Mouse (Mus musculus): ENCODE measurements around the gene Kif2a. TPM values are rescaled to one million over a fixed set of nuclear protein-coding genes. Genes with fewer than 3 reads are reported as not detected.
"Not testable (repeated sequence)": the region's sequence is repeated elsewhere in the genome, so short reads cannot be mapped to it uniquely, and the experiment has no call there.

Kif2a gene
- polyA plus RNA-seq, 1 experiment from 2014 or later: 25.4 TPM

- Histone ChIP-seq H3K27ac (replicated peaks; ENCODE audit: low read depth, low read length) (no peak overlapping the region), H3K9ac (ENCODE audit: low read length) (no peak overlapping the region), H3K4me2 (ENCODE audit: low read depth, severe bottlenecking) (no peak overlapping the region), H3K36me3 (ENCODE audit: control insufficient read depth, insufficient read depth, low read length) (no peaks in the 10 kb centered on the region), H3K27me3 (ENCODE audit: control insufficient read depth, insufficient read depth, low read length) (no peaks in the 10 kb centered on the region), H3K4me3 (ENCODE audit: low read depth, low read length) (no peak overlapping the region), H3K9me3 (ENCODE audit: control insufficient read depth, low read length) (no peaks in the 10 kb centered on the region), H3K4me1 (ENCODE audit: control insufficient read depth, insufficient read depth, low read length) (no peaks in the 10 kb centered on the region)
- 92% methylated on average over 4 of the region's 4 CpGs for WGBS
- ATAC-seq (ENCODE audit: insufficient number of reproducible peaks, low FRiP score, low TSS enrichment, low read depth) (no peak), DNase-seq (ENCODE audit: low spot score) (no peak)
These were observed 13.8 kb downstream of the Kif2a start for GRCm38 (mm10) chr13:107008174-107008573.

DNA sequence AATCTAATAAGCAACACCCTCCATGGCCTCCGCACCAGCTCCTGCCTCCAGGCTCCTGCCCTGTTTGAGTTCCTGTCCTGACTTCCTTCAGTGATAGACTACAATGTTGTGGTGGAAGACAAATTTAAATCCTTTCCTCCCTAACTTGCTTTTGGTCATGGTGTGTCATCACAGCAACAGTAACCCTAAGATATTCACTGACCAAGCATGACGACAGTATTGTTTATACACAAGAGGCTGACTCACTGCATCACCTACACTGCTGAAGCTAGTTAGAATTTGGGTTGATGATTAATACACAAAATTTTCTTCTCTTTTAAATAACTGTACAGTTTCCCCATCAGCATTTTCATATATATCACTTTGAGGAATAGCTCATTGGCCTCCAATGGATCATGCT lies 18.7 kb downstream of the Kif2a start:
- Histone ChIP-seq H3K9ac (ENCODE audit: low read length) (no peak overlapping the region), H3K4me3 (ENCODE audit: low read depth, low read length) (no peak overlapping the region), H3K4me1 (ENCODE audit: control insufficient read depth, insufficient read depth, low read length) (no peaks in the 10 kb centered on the region), H3K36me3 (ENCODE audit: control insufficient read depth, insufficient read depth, low read length) (no peaks in the 10 kb centered on the region), H3K9me3 (ENCODE audit: control insufficient read depth, low read length) (no peaks in the 10 kb centered on the region), H3K27ac (replicated peaks; ENCODE audit: low read depth, low read length) (no peak overlapping the region), H3K4me2 (ENCODE audit: low read depth, severe bottlenecking) (no peak overlapping the region), H3K27me3 (ENCODE audit: control insufficient read depth, insufficient read depth, low read length) (no peaks in the 10 kb centered on the region)
- 93% methylated on average over 2 of the region's 2 CpGs for WGBS
- DNase-seq (ENCODE audit: low spot score): no peak
- ATAC-seq (ENCODE audit: insufficient number of reproducible peaks, low FRiP score, low TSS enrichment, low read depth): no peak

- no peak overlapping the region for H3K4me3 ChIP-seq (ENCODE audit: low read depth, low read length)
- H3K27ac ChIP-seq (replicated peaks; ENCODE audit: low read depth, low read length): no peak overlapping the region
- no peak overlapping the region for H3K4me2 ChIP-seq (ENCODE audit: low read depth, severe bottlenecking)
- no peaks in the 10 kb centered on the region for H3K9me3 ChIP-seq (ENCODE audit: control insufficient read depth, low read length)
- H3K9ac ChIP-seq (ENCODE audit: low read length): no peak overlapping the region
- DNase-seq (ENCODE audit: low spot score) (no peak), ATAC-seq (ENCODE audit: insufficient number of reproducible peaks, low FRiP score, low TSS enrichment, low read depth) (no peak)
- 90% methylated on average over 5 of the region's 5 CpGs for WGBS
- no peaks in the 10 kb centered on the region for H3K27me3 ChIP-seq (ENCODE audit: control insufficient read depth, insufficient read depth, low read length)
- no peaks in the 10 kb centered on the region for H3K36me3 ChIP-seq (ENCODE audit: control insufficient read depth, insufficient read depth, low read length)
- no peaks in the 10 kb centered on the region for H3K4me1 ChIP-seq (ENCODE audit: control insufficient read depth, insufficient read depth, low read length)
These were observed 23.3 kb downstream of the Kif2a start for GRCm38 (mm10) chr13:106998671-106999070.

GRCm38 (mm10) chr13:106998026-106998425 lies 23.9 kb downstream of the Kif2a start:
- DNase-seq (ENCODE audit: low spot score) (no peak), ATAC-seq (ENCODE audit: insufficient number of reproducible peaks, low FRiP score, low TSS enrichment, low read depth) (no peak)
- Histone ChIP-seq H3K27me3 (ENCODE audit: control insufficient read depth, insufficient read depth, low read length) (no peaks in the 10 kb centered on the region), H3K4me1 (ENCODE audit: control insufficient read depth, insufficient read depth, low read length) (no peaks in the 10 kb centered on the region), H3K9me3 (ENCODE audit: control insufficient read depth, low read length) (no peaks in the 10 kb centered on the region), H3K27ac (replicated peaks; ENCODE audit: low read depth, low read length) (no peak overlapping the region), H3K9ac (ENCODE audit: low read length) (no peak overlapping the region), H3K4me2 (ENCODE audit: low read depth, severe bottlenecking) (no peak overlapping the region), H3K36me3 (ENCODE audit: control insufficient read depth, insufficient read depth, low read length) (no peaks in the 10 kb centered on the region; the same call in 1 of the 2 replicates), H3K4me3 (ENCODE audit: low read depth, low read length) (no peak overlapping the region)
- 78% methylated on average over 2 of the region's 2 CpGs for WGBS

- H3K4me3 ChIP-seq (ENCODE audit: low read depth, low read length); H3K36me3 ChIP-seq (ENCODE audit: control insufficient read depth, insufficient read depth, low read length); H3K9me3 ChIP-seq (ENCODE audit: control insufficient read depth, low read length); H3K4me1 ChIP-seq (ENCODE audit: control insufficient read depth, insufficient read depth, low read length); DNase-seq (ENCODE audit: low spot score); H3K27me3 ChIP-seq (ENCODE audit: control insufficient read depth, insufficient read depth, low read length); H3K9ac ChIP-seq (ENCODE audit: low read length); H3K27ac ChIP-seq (replicated peaks; ENCODE audit: low read depth, low read length); H3K4me2 ChIP-seq (ENCODE audit: low read depth, severe bottlenecking); ATAC-seq (ENCODE audit: insufficient number of reproducible peaks, low FRiP score, low TSS enrichment, low read depth): not testable (repeated sequence)
- 87% methylated on average over 3 of the region's 4 CpGs for whole genome bisulfite sequencing
These were observed 24.4 kb downstream of the Kif2a start for GRCm38 (mm10) chr13:106997557-106997956.

DNA sequence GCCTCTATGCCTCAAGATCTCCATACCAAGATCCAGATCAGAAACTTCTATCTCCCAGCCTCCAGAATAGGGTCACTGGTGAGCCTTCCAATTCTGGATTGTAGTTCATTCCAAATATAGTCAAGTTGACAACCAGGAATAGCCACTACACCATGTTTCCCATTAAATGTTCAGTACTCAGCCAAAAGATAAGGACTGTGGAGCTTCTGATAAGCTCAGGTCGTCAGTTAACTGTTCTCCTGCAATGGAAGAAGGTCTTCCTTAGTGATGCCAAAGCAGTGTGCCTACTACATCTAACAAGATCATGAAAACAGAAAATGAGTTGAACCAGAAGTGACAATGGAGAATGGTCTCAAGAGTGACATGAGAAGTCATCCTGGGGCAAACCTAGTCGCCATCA lies 25.0 kb downstream of the Kif2a start:
- Histone ChIP-seq H3K9ac (ENCODE audit: low read length) (no peak overlapping the region), H3K36me3 (ENCODE audit: control insufficient read depth, insufficient read depth, low read length) (no peaks in the 10 kb centered on the region; the same call in 1 of the 2 replicates), H3K27me3 (ENCODE audit: control insufficient read depth, insufficient read depth, low read length) (no peaks in the 10 kb centered on the region), H3K27ac (replicated peaks; ENCODE audit: low read depth, low read length) (no peak overlapping the region), H3K9me3 (ENCODE audit: control insufficient read depth, low read length) (no peaks in the 10 kb centered on the region), H3K4me3 (ENCODE audit: low read depth, low read length) (no peak overlapping the region), H3K4me1 (ENCODE audit: control insufficient read depth, insufficient read depth, low read length) (no peaks in the 10 kb centered on the region), H3K4me2 (ENCODE audit: low read depth, severe bottlenecking) (no peak overlapping the region)
- WGBS: 84% methylated on average over 2 of the region's 2 CpGs
- ATAC-seq (ENCODE audit: insufficient number of reproducible peaks, low FRiP score, low TSS enrichment, low read depth) (no peak), DNase-seq (ENCODE audit: low spot score) (no peak)

DNA sequence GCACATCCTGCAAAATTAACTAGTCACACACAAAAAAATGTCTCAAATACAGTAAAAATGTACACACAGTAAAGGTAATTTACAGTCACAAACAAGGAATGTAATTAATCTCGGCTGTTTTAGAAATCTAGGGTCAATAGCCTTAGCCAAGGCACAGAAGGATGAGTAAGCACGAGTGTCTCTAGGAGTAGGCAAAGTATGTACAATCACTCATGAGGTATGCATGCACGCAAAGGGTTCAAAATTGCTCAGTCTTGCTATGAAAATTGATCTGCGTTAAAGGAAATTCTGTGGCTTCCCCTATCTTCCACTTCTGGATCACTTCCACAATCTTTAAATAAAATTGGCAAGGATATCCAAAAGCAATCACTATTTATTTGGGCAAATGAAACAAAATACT lies 60.4 kb downstream of the Kif2a start:
- H3K4me1 ChIP-seq (ENCODE audit: control insufficient read depth, insufficient read depth, low read length): no peaks in the 10 kb centered on the region
- no peak overlapping the region for H3K4me3 ChIP-seq (ENCODE audit: low read depth, low read length)
- DNase-seq (ENCODE audit: low spot score) (no peak), ATAC-seq (ENCODE audit: insufficient number of reproducible peaks, low FRiP score, low TSS enrichment, low read depth) (no peak)
- 0 out of 2 replicates have a peak, but pooled peaks cover 2% of the 10 kb centered on the region for H3K36me3 ChIP-seq (ENCODE audit: control insufficient read depth, insufficient read depth, low read length)
- H3K9me3 ChIP-seq (ENCODE audit: control insufficient read depth, low read length): no peaks in the 10 kb centered on the region
- H3K27me3 ChIP-seq (ENCODE audit: control insufficient read depth, insufficient read depth, low read length): no peaks in the 10 kb centered on the region
- no peak overlapping the region for H3K27ac ChIP-seq (replicated peaks; ENCODE audit: low read depth, low read length)
- WGBS: 92% methylated on average over 4 of the region's 4 CpGs
- H3K9ac ChIP-seq (ENCODE audit: low read length): no peak overlapping the region
- H3K4me2 ChIP-seq (ENCODE audit: low read depth, severe bottlenecking): no peak overlapping the region

- H3K4me3 ChIP-seq (ENCODE audit: low read depth, low read length): no peak overlapping the region
- no peak overlapping the region for H3K4me2 ChIP-seq (ENCODE audit: low read depth, severe bottlenecking)
- H3K27ac ChIP-seq (replicated peaks; ENCODE audit: low read depth, low read length): no peak overlapping the region
- no peak for ATAC-seq (ENCODE audit: insufficient number of reproducible peaks, low FRiP score, low TSS enrichment, low read depth)
- H3K9me3 ChIP-seq (ENCODE audit: control insufficient read depth, low read length): no peaks in the 10 kb centered on the region
- no peaks in the 10 kb centered on the region for H3K4me1 ChIP-seq (ENCODE audit: control insufficient read depth, insufficient read depth, low read length)
- no peaks in the 10 kb centered on the region for H3K27me3 ChIP-seq (ENCODE audit: control insufficient read depth, insufficient read depth, low read length)
- DNase-seq (ENCODE audit: low spot score): no peak
- 0 out of 2 replicates have a peak, but pooled peaks cover 5% of the 10 kb centered on the region for H3K36me3 ChIP-seq (ENCODE audit: control insufficient read depth, insufficient read depth, low read length)
- WGBS: 93% methylated on average over 3 of the region's 3 CpGs
- no peak overlapping the region for H3K9ac ChIP-seq (ENCODE audit: low read length)
These were observed 61.4 kb downstream of the Kif2a start for GRCm38 (mm10) chr13:106960557-106960956.

DNA sequence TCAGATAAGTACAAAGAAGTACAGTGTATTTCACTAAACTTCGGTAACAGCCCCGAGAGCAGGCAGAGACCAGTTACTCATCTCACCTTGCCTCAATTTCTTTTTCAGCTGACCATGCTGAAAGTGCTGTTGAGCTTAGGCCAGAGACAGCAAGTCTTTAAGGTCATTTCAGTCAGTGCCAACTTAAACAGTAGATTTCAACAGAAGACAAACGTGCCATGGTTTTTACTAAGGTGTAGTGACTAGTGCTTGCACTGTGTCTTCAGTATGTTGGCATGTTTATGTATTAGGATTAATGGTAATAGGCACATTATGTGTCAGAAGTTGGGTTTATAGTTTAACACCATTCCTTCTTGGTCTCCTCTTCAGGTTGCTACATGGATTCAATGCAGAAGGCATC lies 63.6 kb downstream of the Kif2a start:
- 89% methylated on average over 3 of the region's 3 CpGs for WGBS
- no peak overlapping the region for H3K4me3 ChIP-seq (ENCODE audit: low read depth, low read length)
- H3K4me1 ChIP-seq (ENCODE audit: control insufficient read depth, insufficient read depth, low read length): no peaks in the 10 kb centered on the region
- peaks cover 5% of the 10 kb centered on the region; the same call in 1 of the 2 replicates for H3K36me3 ChIP-seq (ENCODE audit: control insufficient read depth, insufficient read depth, low read length)
- no peak overlapping the region for H3K9ac ChIP-seq (ENCODE audit: low read length)
- H3K9me3 ChIP-seq (ENCODE audit: control insufficient read depth, low read length): no peaks in the 10 kb centered on the region
- no peaks in the 10 kb centered on the region for H3K27me3 ChIP-seq (ENCODE audit: control insufficient read depth, insufficient read depth, low read length)
- ATAC-seq (ENCODE audit: insufficient number of reproducible peaks, low FRiP score, low TSS enrichment, low read depth): no peak
- H3K4me2 ChIP-seq (ENCODE audit: low read depth, severe bottlenecking): no peak overlapping the region
- H3K27ac ChIP-seq (replicated peaks; ENCODE audit: low read depth, low read length): no peak overlapping the region
- no peak for DNase-seq (ENCODE audit: low spot score)

Data from limb, embryonic 11.5 days (tissue).